Mouse (Mus musculus) kidney, postnatal 14 days (tissue): ENCODE measurements around the gene Rlim.

Source experiments
- DNase-seq: peaks from one replicate; pipeline ENCODE4 v3.0.0; 2022; ENCODE audit warnings: mixed read lengths

The Rlim gene

GRCm38 (mm10) chrX:103981169-103981689, at the start of gene Rlim:
Gene Rlim (minus strand): TSS chrX:103981284.
- DNase-seq = peak; percentile 95

- DNase-seq = no peak
Observed at GRCm38 (mm10) chrX:104017196-104017595, 36.1 kb upstream of the Rlim start.

- no peak for DNase-seq
Observed at GRCm38 (mm10) chrX:104015048-104015447, 34.0 kb upstream of the Rlim start.

- peak; percentile 15 for DNase-seq
Observed at GRCm38 (mm10) chrX:104013318-104013811, 32.3 kb upstream of the Rlim start.

GRCm38 (mm10) chrX:103994741-103995140, 13.7 kb upstream of the Rlim start:
- peak; percentile 34 for DNase-seq

- DNase-seq = no peak
Observed at GRCm38 (mm10) chrX:103993864-103994263, 12.8 kb upstream of the Rlim start.

GRCm38 (mm10) chrX:103991702-103992101, 10.6 kb upstream of the Rlim start:
- peak; percentile 29 for DNase-seq

GRCm38 (mm10) chrX:103990392-103990791, 9.3 kb upstream of the Rlim start:
- peak; percentile 15 for DNase-seq

GRCm38 (mm10) chrX:103987215-103987964, 6.3 kb upstream of the Rlim start:
- peak; percentile 29 for DNase-seq

GRCm38 (mm10) chrX:103986159-103986558, 5.1 kb upstream of the Rlim start:
- no peak for DNase-seq

- no peak for DNase-seq
Observed at GRCm38 (mm10) chrX:103984992-103985391, 3.9 kb upstream of the Rlim start.

- DNase-seq = no peak
Observed at GRCm38 (mm10) chrX:103981806-103982205, 722 bp upstream of the Rlim start.

GRCm38 (mm10) chrX:103980590-103981168, 405 bp downstream of the Rlim start:
- no peak for DNase-seq

GRCm38 (mm10) chrX:103980036-103980435, 1.0 kb downstream of the Rlim start:
- DNase-seq = peak; percentile 46

- DNase-seq = no peak
Observed at GRCm38 (mm10) chrX:103939701-103940100, 41.4 kb downstream of the Rlim start.

- peak; percentile 6 for DNase-seq
Observed at GRCm38 (mm10) chrX:103937333-103937732, 43.8 kb downstream of the Rlim start.

GRCm38 (mm10) chrX:103922436-103922835, 58.6 kb downstream of the Rlim start:
- DNase-seq = no peak

- DNase-seq = peak; percentile 34
Observed at GRCm38 (mm10) chrX:103918954-103919353, 62.1 kb downstream of the Rlim start.

GRCm38 (mm10) chrX:103914790-103915189, 66.3 kb downstream of the Rlim start:
- DNase-seq = peak; percentile 47
